Mouse (Mus musculus): ENCODE measurements around the gene Procr. TPM values are rescaled to one million over a fixed set of nuclear protein-coding genes. Genes with fewer than 3 reads are reported as not detected.

The Procr gene
- 6.6 and 7.8 TPM in 2 replicates for polyA plus RNA-seq (2015; fragmentation: Nextera tagmentation; extraction: Ambion mirVana)

GRCm38 (mm10) chr2:155751014-155751786 is at the start of gene Procr:
TSS of gene Procr (plus strand) at chr2:155751117.

DNA sequence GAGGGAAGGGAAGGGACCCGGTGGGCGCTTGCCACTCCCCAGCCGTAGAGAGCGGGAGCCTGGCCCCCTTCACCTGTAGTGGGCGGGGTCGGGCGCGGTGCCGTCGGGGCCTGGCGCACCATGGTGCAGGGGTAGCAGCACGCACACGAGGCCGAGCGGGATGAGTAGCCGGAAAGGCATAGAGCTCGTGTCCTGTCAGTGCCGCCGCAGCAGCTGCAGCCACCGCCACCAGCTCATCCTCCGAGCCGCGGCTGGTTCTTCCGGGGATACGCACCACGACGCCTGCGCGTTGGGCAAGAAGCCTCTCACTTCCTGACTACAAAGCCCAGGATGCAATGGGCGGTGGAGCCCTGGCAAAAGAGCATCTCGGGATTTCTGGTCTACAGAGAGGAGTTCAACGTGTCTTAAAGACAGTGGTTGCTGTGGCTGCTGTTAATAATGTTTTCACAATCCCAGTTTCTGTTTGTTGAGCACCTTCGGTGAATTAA is 21.7 kb upstream of the Procr start, which contains the start of gene Edem2:
Gene Edem2, minus strand, starts transcription at position 318 of the 488 bp plus-strand sequence.

GRCm38 (mm10) chr2:155735766-155736165 is 15.2 kb upstream of the Procr start, which contains the start of gene Gm17581:
TSS of gene Gm17581 (minus strand) at chr2:155735866.

DNA sequence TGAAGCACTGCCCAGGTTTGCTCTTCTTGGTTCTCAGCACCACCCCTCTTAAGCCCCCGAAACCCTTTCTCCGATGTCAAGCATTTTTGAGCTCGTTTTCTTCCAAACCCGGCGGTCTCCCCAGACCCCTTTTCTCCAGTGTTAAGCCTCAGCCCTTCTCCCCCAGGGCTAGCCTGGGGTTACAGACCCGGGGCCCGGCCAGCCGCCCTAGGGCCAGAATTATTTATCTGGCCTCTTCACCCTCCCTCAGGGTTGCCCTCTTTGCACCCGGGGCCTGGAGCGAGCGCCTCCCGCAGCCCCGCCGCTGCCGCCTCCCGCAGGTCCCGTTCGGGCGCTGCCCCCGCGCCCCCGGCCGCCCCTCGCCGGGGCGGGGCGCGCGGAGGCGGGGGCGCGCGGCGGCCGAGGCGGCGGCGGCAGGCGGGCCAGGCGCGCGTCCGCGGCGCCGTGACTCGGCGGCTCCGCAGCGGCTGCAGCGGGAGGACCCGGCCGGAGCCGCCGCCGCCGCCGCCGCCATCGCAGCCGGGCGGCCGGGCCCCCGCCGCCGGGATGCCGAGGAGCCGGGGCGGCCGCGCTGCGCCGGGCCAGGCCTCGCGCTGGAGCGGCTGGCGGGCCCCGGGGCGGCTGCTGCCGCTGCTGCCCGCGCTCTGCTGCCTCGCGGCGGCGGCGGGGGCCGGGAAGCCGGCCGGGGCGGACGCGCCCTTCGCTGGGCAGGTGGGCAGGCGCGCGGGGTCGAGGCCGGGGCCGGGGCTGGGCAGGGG is 24.2 kb downstream of the Procr start, which contains the start of gene Mmp24:
Gene Mmp24, plus strand, starts transcription at position 416 of the 758 bp plus-strand sequence.

Other genes starting within 250 kb of the Procr start
- 15.0 and 15.8 TPM in 2 replicates for gene Acss2, start 233.2 kb upstream of the Procr start, polyA plus RNA-seq (2015; fragmentation: Nextera tagmentation; extraction: Ambion mirVana)
- gene Ggt7, start 232.9 kb upstream of the Procr start, polyA plus RNA-seq (2015; fragmentation: Nextera tagmentation; extraction: Ambion mirVana): 0.70 TPM in 2 replicates
- 27.4 and 29.7 TPM in 2 replicates for gene Gss, start 158.3 kb upstream of the Procr start, polyA plus RNA-seq (2015; fragmentation: Nextera tagmentation; extraction: Ambion mirVana)
- gene Myh7b, start 139.9 kb upstream of the Procr start, polyA plus RNA-seq (2015; fragmentation: Nextera tagmentation; extraction: Ambion mirVana): 0.98 and 1.6 TPM in 2 replicates
- gene Trpc4ap, start 58.7 kb upstream of the Procr start, polyA plus RNA-seq (2015; fragmentation: Nextera tagmentation; extraction: Ambion mirVana): 55.5 and 63.6 TPM in 2 replicates
- gene Edem2, start 21.6 kb upstream of the Procr start, polyA plus RNA-seq (2015; fragmentation: Nextera tagmentation; extraction: Ambion mirVana): 21.8 and 27.5 TPM in 2 replicates
- not detected in 2 replicates for gene Gm17581, start 15.3 kb upstream of the Procr start, polyA plus RNA-seq (2015; fragmentation: Nextera tagmentation; extraction: Ambion mirVana)
- 0.11 TPM in 1 of 2 replicates, not detected in the other for gene Mmp24, start 24.2 kb downstream of the Procr start, polyA plus RNA-seq (2015; fragmentation: Nextera tagmentation; extraction: Ambion mirVana)
- 11.2 and 14.4 TPM in 2 replicates for gene BC029722, start 68.3 kb downstream of the Procr start, polyA plus RNA-seq (2015; fragmentation: Nextera tagmentation; extraction: Ambion mirVana)
- 131 and 133 TPM in 2 replicates for gene Eif6, start 75.8 kb downstream of the Procr start, polyA plus RNA-seq (2015; fragmentation: Nextera tagmentation; extraction: Ambion mirVana)
- gene Fam83c, start 83.7 kb downstream of the Procr start, polyA plus RNA-seq (2015; fragmentation: Nextera tagmentation; extraction: Ambion mirVana): 0.07 TPM in 1 of 2 replicates, not detected in the other
- 21.0 and 22.5 TPM in 2 replicates for gene Uqcc1, start 179.2 kb downstream of the Procr start, polyA plus RNA-seq (2015; fragmentation: Nextera tagmentation; extraction: Ambion mirVana)
- not detected in 2 replicates for gene Gm15557, start 189.6 kb downstream of the Procr start, polyA plus RNA-seq (2015; fragmentation: Nextera tagmentation; extraction: Ambion mirVana)
- 0.12 TPM in 1 of 2 replicates, not detected in the other for gene Gdf5, start 194.2 kb downstream of the Procr start, polyA plus RNA-seq (2015; fragmentation: Nextera tagmentation; extraction: Ambion mirVana)
- 11.2 and 11.7 TPM in 2 replicates for gene Cep250, start 205.3 kb downstream of the Procr start, polyA plus RNA-seq (2015; fragmentation: Nextera tagmentation; extraction: Ambion mirVana)